8 mouse cellular contexts compared by ENCODE assay signal in the genomic region with DNA sequence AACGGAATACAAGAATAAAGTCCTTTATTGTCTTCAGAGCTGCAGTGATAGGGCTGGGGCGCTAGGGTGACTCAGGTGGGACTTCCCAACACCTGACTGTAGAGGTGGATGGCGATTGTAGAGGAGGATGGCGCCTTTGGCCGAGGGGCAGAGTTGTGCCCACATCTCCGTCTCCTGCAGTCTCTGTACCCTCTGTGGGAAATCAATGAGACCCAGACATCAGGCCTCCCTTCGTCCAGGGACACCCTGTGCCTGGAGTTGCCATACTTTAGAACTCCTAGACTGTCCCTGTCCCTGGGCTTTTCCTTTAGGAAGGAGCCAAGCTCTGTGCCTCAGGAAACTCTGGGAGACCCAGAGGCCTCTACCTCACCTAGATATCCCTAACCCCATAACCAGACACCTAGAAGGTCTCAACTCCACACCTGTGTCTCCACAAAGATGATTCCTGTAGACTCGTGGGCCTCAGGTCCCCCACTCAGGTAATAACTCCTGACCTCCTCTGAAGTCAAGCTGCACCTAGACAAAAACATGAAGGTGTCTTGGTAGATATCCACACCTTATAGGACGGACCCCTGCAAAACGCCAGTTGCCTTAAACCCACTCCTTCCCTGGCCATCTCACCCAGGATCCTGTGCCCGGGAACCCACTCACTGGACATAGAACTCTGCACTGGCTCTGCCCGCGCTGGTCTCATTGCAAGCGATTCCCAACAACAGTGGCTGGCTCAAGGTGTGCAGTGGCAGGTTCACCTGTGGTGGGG. TPM values are rescaled to one million over a fixed set of nuclear protein-coding genes. Genes with fewer than 3 reads are reported as not detected.
DNase-seq lines count a peak whose midpoint lies in the region; ATAC-seq and TF ChIP-seq lines count a peak whose summit lies in the region.

No protein-coding gene starts in this region.

- peak overlapping the region; percentile 89 for H3K4me3 ChIP-seq in gastrocnemius, adult 2 months
- peak overlapping the region; percentile 71 for H3K4me3 ChIP-seq in E14TG2a.4 (replicated peaks; ENCODE audit: low read length)
- H3K4me3 ChIP-seq in forebrain, embryonic 14.5 days (ENCODE audit: low read depth, low read length), result peak overlapping the region; percentile 45
- peak overlapping the region; percentile 76 for H3K4me3 ChIP-seq in liver, embryonic 16.5 days (ENCODE audit: low read depth, low read length)

- peaks cover 12% of the 10 kb centered on the region for H3K36me3 ChIP-seq in E14TG2a.4 (ENCODE audit: insufficient read depth, low read length)
- no peaks in the 10 kb centered on the region for H3K36me3 ChIP-seq in forebrain, embryonic 14.5 days (ENCODE audit: control insufficient read depth, insufficient read depth, low read length)
- H3K36me3 ChIP-seq in liver, embryonic 16.5 days (ENCODE audit: control insufficient read depth, insufficient read depth), result peaks cover 2% of the 10 kb centered on the region

- DNase-seq in gastrocnemius, adult 2 months, result no peak
- DNase-seq in gastrocnemius, postnatal 36 days, result no peak
- DNase-seq in forebrain, embryonic 14.5 days (ENCODE audit: low spot score), result no peak
- DNase-seq in layer of hippocampus, postnatal 10 days (ENCODE audit: low spot score in 2 of 2), result no peak
- no peak for DNase-seq in left cerebral cortex, postnatal 36 days (ENCODE audit: low spot score in 2 of 2)

- peaks cover 85% of the 10 kb centered on the region for H3K4me1 ChIP-seq in E14TG2a.4 (replicated peaks; ENCODE audit: low read depth, low read length)
- peaks cover 25% of the 10 kb centered on the region for H3K4me1 ChIP-seq in forebrain, embryonic 14.5 days (ENCODE audit: control insufficient read depth, insufficient read depth, low read length)
- H3K4me1 ChIP-seq in liver, embryonic 16.5 days (ENCODE audit: control insufficient read depth, low read depth, low read length), result peaks cover 36% of the 10 kb centered on the region

- ATAC-seq in forebrain, embryonic 14.5 days, result no peak; the same call in 1 of the 2 replicates
- no peak for ATAC-seq in liver, embryonic 16.5 days (ENCODE audit: low read depth)
- no peak for ATAC-seq in megakaryocyte progenitor cell, adult 5-6 weeks (replicated peaks; ENCODE audit: poor library complexity)

- no peaks in the 10 kb centered on the region for H3K27me3 ChIP-seq in E14TG2a.4 (ENCODE audit: insufficient read depth, low read length)
- H3K27me3 ChIP-seq in forebrain, embryonic 14.5 days (replicated peaks; ENCODE audit: control insufficient read depth, insufficient read depth, low read length), result no peaks in the 10 kb centered on the region
- H3K27me3 ChIP-seq in liver, embryonic 16.5 days (ENCODE audit: control insufficient read depth, insufficient read depth, low read depth, low read length), result no peaks in the 10 kb centered on the region

- WGBS in forebrain, embryonic 14.5 days, result 57% methylated on average over 14 of the region's 14 CpGs
- WGBS in liver, embryonic 16.5 days (ENCODE audit: insufficient replicate concordance), result 66% methylated on average over 14 of the region's 14 CpGs

- H3K9ac ChIP-seq in forebrain, embryonic 14.5 days (ENCODE audit: low read length), result peak overlapping the region; percentile 75
- peak overlapping the region; percentile 66 for H3K9ac ChIP-seq in liver, embryonic 16.5 days (ENCODE audit: low read depth, low read length)

- H3K9me3 ChIP-seq in E14TG2a.4 (ENCODE audit: low read length), result no peaks in the 10 kb centered on the region
- H3K9me3 ChIP-seq in forebrain, embryonic 14.5 days (replicated peaks; ENCODE audit: control insufficient read depth, low read length), result no peaks in the 10 kb centered on the region
- no peaks in the 10 kb centered on the region for H3K9me3 ChIP-seq in liver, embryonic 16.5 days (replicated peaks; ENCODE audit: control insufficient read depth, low read length)

- intact Hi-C loops in gastrocnemius, adult 2 months (cut with DNase I), result no loop called here
- intact Hi-C loops in gastrocnemius, postnatal 36 days (cut with DNase I), result no loop called here
- intact Hi-C loops in left cerebral cortex, postnatal 36 days (cut with DNase I), result no loop called here

- peak overlapping the region; percentile 86 for H3K27ac ChIP-seq in gastrocnemius, adult 2 months
- peak overlapping the region; percentile 16; the same call in 1 of the 2 replicates for H3K27ac ChIP-seq in forebrain, embryonic 14.5 days (ENCODE audit: low read depth, low read length)
- H3K27ac ChIP-seq in liver, embryonic 16.5 days (ENCODE audit: low read length), result peak overlapping the region; percentile 67

- H3K4me2 ChIP-seq in forebrain, embryonic 14.5 days (ENCODE audit: low read length), result peak overlapping the region; percentile 66
- H3K4me2 ChIP-seq in liver, embryonic 16.5 days (ENCODE audit: low read depth, low read length), result peak overlapping the region; percentile 99

- TF ChIP-seq CTCF in gastrocnemius, adult 2 months (IDR thresholded peaks at IDR 0.05), result no peak
- no peak for TF ChIP-seq CTCF in E14TG2a.4 (conservative IDR thresholded peaks at IDR 0.05; ENCODE audit: low read length)

RNA-seq across cellular contexts. Expression of a gene that starts 0.8 kb away (rescaled TPM):
- total RNA-seq in gastrocnemius, adult 2 months (2021), result 10 to 100 TPM; 35.3 to 37.6 TPM
- 10 to 100 TPM; 31.1 to 36.4 TPM for total RNA-seq in gastrocnemius, postnatal 36 days (2021)
- polyA plus RNA-seq in forebrain, embryonic 14.5 days (2014; fragmentation: Nextera tagmentation; extraction: Ambion mirVana), result 22.5 and 25.2 TPM in 2 replicates
- 9.9 and 10.5 TPM in 2 replicates for polyA plus RNA-seq in liver, embryonic 16.5 days (2015; fragmentation: Nextera tagmentation; extraction: Ambion mirVana)
- 10.2 and 11.5 TPM in 2 replicates for total RNA-seq in megakaryocyte progenitor cell, adult 5-6 weeks (2015)
- 8.6 and 17.8 TPM in 2 replicates for total RNA-seq in megakaryocyte progenitor cell, adult 5-6 weeks (2017)
- total RNA-seq in layer of hippocampus, postnatal 10 days (2021), result 10 to 100 TPM; 18.1 to 21.5 TPM
- total RNA-seq in left cerebral cortex, postnatal 36 days (2021), result 10 to 100 TPM; 22.9 to 28.1 TPM

RNA-seq across cellular contexts. Expression of a gene that starts 2.7 kb away (rescaled TPM):
- 10 to 100 TPM; 12.8 to 15.9 TPM for total RNA-seq in gastrocnemius, adult 2 months (2021)
- total RNA-seq in gastrocnemius, postnatal 36 days (2021), result 10 to 100 TPM; 11.4 to 16.5 TPM
- 18.8 and 21.2 TPM in 2 replicates for polyA plus RNA-seq in forebrain, embryonic 14.5 days (2014; fragmentation: Nextera tagmentation; extraction: Ambion mirVana)
- 10.1 and 10.5 TPM in 2 replicates for polyA plus RNA-seq in liver, embryonic 16.5 days (2015; fragmentation: Nextera tagmentation; extraction: Ambion mirVana)
- 10.6 and 18.9 TPM in 2 replicates for total RNA-seq in megakaryocyte progenitor cell, adult 5-6 weeks (2015)
- total RNA-seq in megakaryocyte progenitor cell, adult 5-6 weeks (2017), result 7.7 and 13.3 TPM in 2 replicates
- total RNA-seq in layer of hippocampus, postnatal 10 days (2021), result 10 to 100 TPM; 10.2 to 11.3 TPM
- total RNA-seq in left cerebral cortex, postnatal 36 days (2021), result 10 to 100 TPM; 12.5 to 16.8 TPM

RNA-seq across cellular contexts. Expression of a gene that starts 2.7 kb away (rescaled TPM):
- 10 to 100 TPM; 22.5 to 26.1 TPM for total RNA-seq in gastrocnemius, adult 2 months (2021)
- 10 to 100 TPM; 21.0 to 23.2 TPM for total RNA-seq in gastrocnemius, postnatal 36 days (2021)
- polyA plus RNA-seq in forebrain, embryonic 14.5 days (2014; fragmentation: Nextera tagmentation; extraction: Ambion mirVana), result 14.4 and 15.2 TPM in 2 replicates
- 1.6 and 2.5 TPM in 2 replicates for polyA plus RNA-seq in liver, embryonic 16.5 days (2015; fragmentation: Nextera tagmentation; extraction: Ambion mirVana)
- 1.4 and 2.2 TPM in 2 replicates for total RNA-seq in megakaryocyte progenitor cell, adult 5-6 weeks (2015)
- 0.08 and 0.81 TPM in 2 replicates for total RNA-seq in megakaryocyte progenitor cell, adult 5-6 weeks (2017)
- total RNA-seq in layer of hippocampus, postnatal 10 days (2021), result 10 to 100 TPM; 16.9 to 18.2 TPM
- 10 to 100 TPM; 20.4 to 24.7 TPM for total RNA-seq in left cerebral cortex, postnatal 36 days (2021)

RNA-seq across cellular contexts. Expression of a gene that starts 5.7 kb away (rescaled TPM):
- total RNA-seq in gastrocnemius, adult 2 months (2021), result 100 to 1,000 TPM; 142 to 219 TPM
- total RNA-seq in gastrocnemius, postnatal 36 days (2021), result 100 to 1,000 TPM; 140 to 153 TPM
- 24.5 and 28.4 TPM in 2 replicates for polyA plus RNA-seq in forebrain, embryonic 14.5 days (2014; fragmentation: Nextera tagmentation; extraction: Ambion mirVana)
- 7.7 and 10.5 TPM in 2 replicates for polyA plus RNA-seq in liver, embryonic 16.5 days (2015; fragmentation: Nextera tagmentation; extraction: Ambion mirVana)
- 30.4 and 33.1 TPM in 2 replicates for total RNA-seq in megakaryocyte progenitor cell, adult 5-6 weeks (2015)
- 11.6 and 13.6 TPM in 2 replicates for total RNA-seq in megakaryocyte progenitor cell, adult 5-6 weeks (2017)
- total RNA-seq in layer of hippocampus, postnatal 10 days (2021), result 10 to 100 TPM; 79.5 to 82.1 TPM
- 100 to 1,000 TPM in 1 of 2 experiments, 10 to 100 TPM in 1; 88.0 to 104 TPM for total RNA-seq in left cerebral cortex, postnatal 36 days (2021)

RNA-seq across cellular contexts. Expression of a gene that starts 12.9 kb away (rescaled TPM):
- total RNA-seq in gastrocnemius, adult 2 months (2021), result 10 to 100 TPM in 1 of 2 experiments, 1 to 10 TPM in 1; 7.9 to 11.2 TPM
- 10 to 100 TPM in 1 of 2 experiments, 1 to 10 TPM in 1; 7.5 to 11.6 TPM for total RNA-seq in gastrocnemius, postnatal 36 days (2021)
- 80.1 and 80.4 TPM in 2 replicates for polyA plus RNA-seq in forebrain, embryonic 14.5 days (2014; fragmentation: Nextera tagmentation; extraction: Ambion mirVana)
- 91.1 and 101 TPM in 2 replicates for polyA plus RNA-seq in liver, embryonic 16.5 days (2015; fragmentation: Nextera tagmentation; extraction: Ambion mirVana)
- total RNA-seq in megakaryocyte progenitor cell, adult 5-6 weeks (2015), result 123 and 129 TPM in 2 replicates
- 176 and 181 TPM in 2 replicates for total RNA-seq in megakaryocyte progenitor cell, adult 5-6 weeks (2017)
- 10 to 100 TPM; 77.0 to 98.0 TPM for total RNA-seq in layer of hippocampus, postnatal 10 days (2021)
- 100 to 1,000 TPM; 102 to 103 TPM for total RNA-seq in left cerebral cortex, postnatal 36 days (2021)

Comparison
In these comparisons a context has a peak if more than half of its experiments do, and no peak if none do; other contexts are left out.
1. H3K27ac ChIP-seq: peak in every context shown above with its lines; median percentile 86 in gastrocnemius, adult 2 months; 67 in liver, embryonic 16.5 days; 16 in forebrain, embryonic 14.5 days.
2. RNA of a gene that starts 2.7 kb away (total RNA-seq): 22.5 to 26.1 TPM in gastrocnemius, adult 2 months, 20.4 to 24.7 TPM in left cerebral cortex, postnatal 36 days, 21.0 to 23.2 TPM in gastrocnemius, postnatal 36 days and 16.9 to 18.2 TPM in layer of hippocampus, postnatal 10 days; 0.08 to 2.2 TPM in megakaryocyte progenitor cell, adult 5-6 weeks; every median in the first group is over 4 times any median in the second.
3. Peak in every context shown above with its lines, with median percentiles within 50 percentile points of each other: H3K4me3 ChIP-seq.